Mouse (Mus musculus) cortical plate, adult 2 months (tissue): ENCODE measurements around the gene Tnik.

Source experiments
- CTCF ChIP-seq: fragments of 200-500 bp; IDR thresholded peaks from 2 replicates; pipeline ENCODE4 v1.5.1; 2011; ENCODE audit warnings: mild to moderate bottlenecking, control low read depth, low read length; ENCODE audit not compliant: insufficient read depth; ENCODE audit errors: extremely low read depth
- POLR2A ChIP-seq: fragments of 200-500 bp; IDR thresholded peaks from 2 replicates; pipeline ENCODE4 v1.6.1; 2011; ENCODE audit warnings: mild to moderate bottlenecking, low read length, control low read depth; ENCODE audit not compliant: insufficient read depth; ENCODE audit errors: extremely low read depth

DNA sequence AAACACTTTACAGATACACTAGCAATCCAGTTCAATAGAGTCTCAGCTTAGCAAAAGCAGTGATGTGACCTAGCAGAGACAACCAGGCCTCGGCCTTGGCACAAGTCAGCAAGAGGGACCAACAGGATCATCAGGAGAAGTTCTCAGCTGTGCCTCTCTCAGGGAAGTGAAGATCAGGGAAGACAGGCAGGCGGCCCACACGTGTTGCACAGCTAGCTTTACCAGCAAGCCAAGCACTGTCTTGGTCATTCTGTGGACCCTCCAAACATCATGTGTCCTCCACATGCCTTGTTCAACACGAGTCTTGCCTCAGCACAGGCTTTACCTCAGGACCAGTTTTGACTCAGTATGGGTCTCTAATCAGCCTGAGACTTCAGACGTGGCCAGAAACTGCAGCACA is 105.7 kb downstream of the Tnik start:
- TF ChIP-seq POLR2A, result no peak
- TF ChIP-seq CTCF, result no peak
